Mouse (Mus musculus): ENCODE data around the gene Srpr. TPM values are rescaled to one million over a fixed set of nuclear protein-coding genes. Genes with fewer than 3 reads are reported as not detected.

The Srpr gene
- polyA plus RNA-seq, 1 experiment from 2014 or later = 65.8 TPM

DNA sequence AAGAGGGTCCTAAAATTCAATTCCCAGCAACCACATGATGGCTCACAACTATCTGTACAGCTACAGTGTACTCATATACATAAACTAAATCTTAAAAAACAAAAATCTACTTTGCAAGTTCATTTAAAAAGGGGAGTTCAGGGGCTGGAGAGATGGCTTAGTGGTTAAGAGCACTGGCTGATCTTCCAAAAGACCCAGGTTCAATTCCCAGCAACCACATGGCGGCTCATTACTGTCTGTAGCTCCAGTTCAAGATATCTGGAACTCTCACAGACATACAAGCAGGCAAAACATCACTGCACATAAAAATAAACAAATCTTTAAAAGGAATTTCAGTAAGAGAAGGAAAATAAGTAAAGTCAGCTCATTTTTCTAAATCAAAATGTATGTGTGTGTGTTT, 38.4 kb downstream of the Srpr start:
- Histone ChIP-seq H3K27me3 (replicated peaks) (no peaks in the 10 kb centered on the region), H3K4me2 (no peak overlapping the region), H3K9ac (no peak overlapping the region), H3K9me3 (no peaks in the 10 kb centered on the region), H3K4me1 (no peaks in the 10 kb centered on the region), H3K4me3 (no peak overlapping the region), H3K27ac (no peak overlapping the region), H3K36me3 (replicated peaks) (0 out of 2 replicates have a peak, but pooled peaks cover 8% of the 10 kb centered on the region)
- no peak for ATAC-seq (replicated peaks)
- 91% methylated on average over 1 of the region's 1 CpGs for WGBS

DNA sequence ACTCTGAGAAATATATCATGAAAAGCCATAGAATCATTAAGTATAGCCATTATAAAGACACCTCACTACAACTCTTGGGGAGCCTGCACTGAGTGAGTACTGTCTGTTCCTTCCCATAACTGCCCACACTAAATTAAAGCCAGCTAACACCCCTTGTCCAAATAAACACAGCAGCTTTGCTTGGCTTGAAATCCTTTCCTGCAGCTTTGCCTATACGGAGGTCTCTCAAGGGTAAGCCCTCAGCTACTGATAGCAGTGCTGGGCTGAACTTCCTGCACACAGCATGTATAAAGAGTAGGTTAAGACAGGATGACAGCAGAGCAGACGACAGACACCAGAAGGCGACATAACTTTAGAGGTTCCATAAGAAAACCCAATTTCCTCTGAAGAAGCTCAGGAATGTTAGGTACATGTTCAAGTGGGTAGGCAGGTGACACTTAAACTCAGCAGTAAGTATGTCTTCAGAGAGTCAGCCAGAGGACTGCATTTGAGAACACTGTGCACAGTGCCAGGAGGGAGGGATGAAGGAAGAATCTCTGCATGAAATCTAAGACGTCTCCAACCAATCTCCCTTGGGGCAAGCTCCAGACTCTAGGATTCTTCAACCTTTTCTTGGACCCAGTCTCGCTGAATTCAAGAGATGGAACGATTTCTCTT, 39.1 kb downstream of the Srpr start:
- WGBS = 81% methylated on average over 6 of the region's 6 CpGs
- H3K4me2 ChIP-seq = no peak overlapping the region
- H3K9ac ChIP-seq = no peak overlapping the region
- ATAC-seq (replicated peaks) = no peak
- H3K4me1 ChIP-seq = no peaks in the 10 kb centered on the region
- no peaks in the 10 kb centered on the region for H3K9me3 ChIP-seq
- no peaks in the 10 kb centered on the region for H3K27me3 ChIP-seq (replicated peaks)
- 0 out of 2 replicates have a peak, but pooled peaks cover 5% of the 10 kb centered on the region for H3K36me3 ChIP-seq (replicated peaks)
- H3K4me3 ChIP-seq = no peak overlapping the region
- H3K27ac ChIP-seq = no peak overlapping the region

DNA sequence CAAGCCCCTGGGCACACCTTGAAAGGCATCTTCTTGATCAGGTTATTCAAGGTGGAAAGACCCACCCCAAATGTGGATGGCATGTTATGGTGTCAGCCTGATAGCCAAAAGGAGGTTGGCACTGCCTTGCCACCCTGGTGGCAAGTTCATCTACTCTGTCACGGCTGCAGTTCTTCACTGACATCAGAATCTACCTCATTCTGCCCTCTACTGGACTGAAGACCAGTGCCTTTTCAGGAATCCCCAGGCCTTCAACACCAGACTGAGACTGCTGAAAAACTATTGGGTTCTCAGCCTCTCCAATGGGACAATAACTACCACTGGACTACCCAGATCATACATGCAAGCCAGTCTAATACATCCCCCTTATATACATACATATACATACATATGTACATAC, 39.8 kb downstream of the Srpr start:
- no peak for ATAC-seq (replicated peaks)

DNA sequence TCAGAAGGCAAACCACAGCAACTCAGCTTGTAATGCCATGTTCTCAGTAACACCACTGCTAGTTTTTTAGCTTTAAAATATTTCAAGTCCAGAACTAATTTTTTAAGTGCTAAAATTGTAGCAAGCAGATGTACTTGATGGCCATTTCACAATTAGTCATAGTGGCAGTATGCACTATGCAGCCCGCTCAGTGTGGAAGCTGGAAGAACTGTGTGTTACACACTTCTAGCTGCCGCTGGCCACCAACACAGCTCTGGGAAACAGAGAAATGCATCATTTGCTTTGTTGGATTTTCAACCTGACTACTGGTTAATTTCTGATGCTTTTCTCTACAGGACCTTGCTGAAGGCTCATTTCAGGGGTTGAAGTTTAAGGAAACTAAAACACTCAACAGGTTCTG, 47.4 kb downstream of the Srpr start:
- WGBS = 96% methylated on average over 2 of the region's 2 CpGs
- Histone ChIP-seq H3K36me3 (replicated peaks) (no peaks in the 10 kb centered on the region), H3K9ac (no peak overlapping the region), H3K27ac (no peak overlapping the region), H3K9me3 (no peaks in the 10 kb centered on the region), H3K4me1 (no peaks in the 10 kb centered on the region), H3K4me2 (no peak overlapping the region), H3K27me3 (replicated peaks) (no peaks in the 10 kb centered on the region), H3K4me3 (no peak overlapping the region)
- ATAC-seq (replicated peaks) = no peak

More for the DNA sequence above, 39.8 kb downstream of the Srpr start:
- H3K4me1 ChIP-seq = no peaks in the 10 kb centered on the region
- no peaks in the 10 kb centered on the region for H3K27me3 ChIP-seq (replicated peaks)
- 67% methylated on average over 1 of the region's 1 CpGs for WGBS
- no peak overlapping the region for H3K4me3 ChIP-seq
- no peaks in the 10 kb centered on the region for H3K36me3 ChIP-seq (replicated peaks)
- H3K27ac ChIP-seq = no peak overlapping the region
- H3K4me2 ChIP-seq = no peak overlapping the region
- H3K9ac ChIP-seq = no peak overlapping the region
- H3K9me3 ChIP-seq = no peaks in the 10 kb centered on the region

GRCm38 (mm10) chr9:35249476-35249875, 49.5 kb downstream of the Srpr start:
- Histone ChIP-seq H3K27ac (no peak overlapping the region), H3K36me3 (replicated peaks) (no peaks in the 10 kb centered on the region), H3K9ac (no peak overlapping the region), H3K4me2 (no peak overlapping the region), H3K4me1 (no peaks in the 10 kb centered on the region), H3K9me3 (no peaks in the 10 kb centered on the region), H3K27me3 (replicated peaks) (no peaks in the 10 kb centered on the region), H3K4me3 (no peak overlapping the region)
- no peak for ATAC-seq (replicated peaks)

GRCm38 (mm10) chr9:35257365-35257764, 57.4 kb downstream of the Srpr start:
- ATAC-seq (replicated peaks) = no peak

DNA sequence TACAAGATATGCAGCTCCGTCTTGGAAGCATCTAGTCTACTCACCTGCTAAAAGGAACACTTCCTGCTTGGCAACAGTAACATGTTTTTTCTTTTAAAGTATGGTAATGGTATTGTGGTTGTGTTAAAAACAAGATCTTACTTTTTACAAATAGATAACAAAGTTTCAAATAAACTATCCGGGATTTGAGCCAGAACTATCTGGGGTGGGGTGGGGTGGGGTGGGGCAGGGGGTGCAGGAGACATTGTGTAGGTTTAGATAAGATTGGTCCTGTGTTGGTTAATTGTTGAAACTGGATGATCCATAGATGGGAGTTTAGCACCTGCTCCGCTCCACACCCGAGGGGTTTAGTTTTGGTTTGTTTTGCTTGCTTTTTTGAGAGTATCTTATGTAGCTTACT, 62.4 kb downstream of the Srpr start:
- ATAC-seq (replicated peaks) = no peak
- Histone ChIP-seq H3K9ac (no peak overlapping the region), H3K27ac (no peak overlapping the region), H3K4me2 (no peak overlapping the region), H3K4me1 (peaks cover 10% of the 10 kb centered on the region), H3K9me3 (no peaks in the 10 kb centered on the region), H3K4me3 (no peak overlapping the region), H3K27me3 (replicated peaks) (no peaks in the 10 kb centered on the region), H3K36me3 (replicated peaks) (no peaks in the 10 kb centered on the region)
- 94% methylated on average over 4 of the region's 4 CpGs for WGBS

More at GRCm38 (mm10) chr9:35257365-35257764, 57.4 kb downstream of the Srpr start:
- Histone ChIP-seq H3K4me1 (no peaks in the 10 kb centered on the region), H3K9me3 (no peaks in the 10 kb centered on the region), H3K27me3 (replicated peaks) (no peaks in the 10 kb centered on the region), H3K9ac (no peak overlapping the region), H3K4me3 (no peak overlapping the region), H3K4me2 (no peak overlapping the region), H3K27ac (no peak overlapping the region), H3K36me3 (replicated peaks) (no peaks in the 10 kb centered on the region)
- WGBS = 96% methylated on average over 7 of the region's 7 CpGs

- no peak for ATAC-seq (replicated peaks)
- WGBS = 98% methylated on average over 2 of the region's 2 CpGs
- no peaks in the 10 kb centered on the region for H3K36me3 ChIP-seq (replicated peaks)
- no peak overlapping the region for H3K4me2 ChIP-seq
- no peak overlapping the region for H3K4me3 ChIP-seq
- H3K27me3 ChIP-seq (replicated peaks) = no peaks in the 10 kb centered on the region
- no peak overlapping the region for H3K27ac ChIP-seq
- H3K9me3 ChIP-seq = no peaks in the 10 kb centered on the region
- no peak overlapping the region for H3K9ac ChIP-seq
- H3K4me1 ChIP-seq = peaks cover 13% of the 10 kb centered on the region
Measured at GRCm38 (mm10) chr9:35263431-35263830, 63.5 kb downstream of the Srpr start.

- WGBS = 90% methylated on average over 3 of the region's 3 CpGs
- no peaks in the 10 kb centered on the region for H3K36me3 ChIP-seq (replicated peaks)
Measured at GRCm38 (mm10) chr9:35264509-35264908, 64.5 kb downstream of the Srpr start.

DNA sequence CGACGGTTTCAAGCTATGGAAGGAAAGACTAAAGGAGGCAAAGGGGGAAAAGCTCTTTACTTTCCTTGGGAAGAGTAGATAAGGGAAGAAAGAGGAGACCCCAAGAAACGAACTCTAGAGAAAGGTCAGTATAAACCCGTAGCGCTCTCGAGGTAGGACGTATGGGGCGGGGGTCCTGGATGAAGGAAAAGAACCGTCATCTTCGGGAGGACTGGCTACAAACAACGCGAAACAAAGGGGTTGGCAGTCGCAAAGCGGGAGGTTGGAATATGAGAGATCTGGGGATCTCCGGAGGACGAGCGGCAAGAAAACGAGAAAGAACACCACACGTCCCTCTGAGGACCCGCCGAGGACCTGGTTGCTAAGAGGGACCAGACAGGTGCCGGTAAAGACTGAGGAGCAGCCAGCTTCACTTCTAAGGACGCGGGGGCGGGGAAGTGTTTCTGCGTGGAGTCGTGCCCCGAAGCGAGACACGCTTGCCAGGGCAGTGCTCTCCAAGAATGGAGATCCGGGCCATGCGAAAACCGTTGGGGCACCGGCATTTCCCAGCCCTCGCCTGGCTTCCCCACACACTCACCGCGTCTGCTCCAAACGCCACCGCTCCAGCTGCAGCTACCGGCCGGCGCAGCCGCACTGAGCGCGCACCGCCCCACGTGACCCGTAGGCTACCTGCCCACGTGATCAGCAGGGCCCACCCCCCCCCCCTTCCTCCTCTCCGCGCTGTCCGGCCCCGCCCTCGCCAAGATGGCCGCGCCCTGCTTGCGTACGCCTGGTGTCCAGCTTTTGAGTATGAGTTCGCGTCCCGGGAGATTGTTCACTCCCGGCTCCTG, 67.4 kb downstream of the Srpr start, which contains the start of the genes Fam118b and Rpusd4:
TSS of gene Fam118b (minus strand) at position 660 of the 830 bp plus-strand sequence.
TSS of gene Rpusd4 (plus strand) at position 720 of the 830 bp plus-strand sequence.
- Histone ChIP-seq H3K27ac (peak within 1 kb of the TSS; percentile 93), H3K27me3 (replicated peaks) (no peaks in the 10 kb centered on the region), H3K4me1 (peaks cover 17% of the 10 kb centered on the region), H3K9me3 (no peaks in the 10 kb centered on the region), H3K9ac (peak within 1 kb of the TSS; percentile 80), H3K4me2 (peak within 1 kb of the TSS; percentile 80), H3K4me3 (peak within 1 kb of the TSS; percentile 90), H3K36me3 (replicated peaks) (peaks cover under 1% of the 10 kb centered on the region; the same call in 1 of the 2 replicates)
- peak; percentile 95 for ATAC-seq (replicated peaks)
- under 1% methylated on average over 62 of the region's 62 CpGs for WGBS

More at GRCm38 (mm10) chr9:35264509-35264908, 64.5 kb downstream of the Srpr start:
- Histone ChIP-seq H3K4me2 (no peak overlapping the region), H3K4me1 (peaks cover 17% of the 10 kb centered on the region), H3K27ac (no peak overlapping the region), H3K9ac (no peak overlapping the region), H3K4me3 (no peak overlapping the region), H3K9me3 (no peaks in the 10 kb centered on the region), H3K27me3 (replicated peaks) (no peaks in the 10 kb centered on the region)
- no peak for ATAC-seq (replicated peaks)

DNA sequence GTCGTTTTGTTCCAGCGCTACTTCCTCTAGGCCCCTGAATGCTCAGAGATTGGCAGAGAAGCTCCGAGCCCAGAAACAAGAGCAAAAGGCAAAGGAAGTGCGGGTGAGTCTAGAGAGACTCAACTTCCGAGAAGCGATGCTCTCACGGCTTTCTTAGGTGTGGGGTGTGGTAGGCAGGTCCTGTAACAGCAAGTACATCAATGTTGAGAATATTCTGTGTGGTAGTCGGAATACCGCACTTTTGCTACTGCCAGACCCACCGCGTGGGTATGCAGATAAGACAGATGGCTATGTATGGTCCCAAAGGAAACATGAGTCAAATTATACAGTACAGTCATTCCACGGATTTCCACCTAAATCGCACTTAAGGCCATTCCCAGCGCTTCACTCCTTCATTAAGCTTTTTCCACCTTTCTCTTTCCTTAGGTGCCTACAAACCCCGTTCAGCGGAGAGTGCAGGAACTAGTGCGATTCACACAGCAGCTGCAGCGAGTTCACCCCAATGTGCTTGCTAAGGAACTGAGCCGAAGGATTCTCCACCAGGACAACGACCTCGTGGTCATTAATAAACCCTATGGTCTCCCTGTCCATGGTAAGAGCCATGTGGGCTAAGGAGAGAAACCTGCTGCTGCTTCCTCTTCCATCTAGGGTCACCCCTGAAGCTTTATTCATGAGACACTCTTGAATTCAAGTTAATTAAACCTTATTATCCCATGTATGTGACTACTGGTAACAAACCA, 68.2 kb downstream of the Srpr start:
- peak; percentile 63 for ATAC-seq (replicated peaks)
- H3K9me3 ChIP-seq = no peaks in the 10 kb centered on the region
- H3K4me1 ChIP-seq = peaks cover 17% of the 10 kb centered on the region
- H3K27me3 ChIP-seq (replicated peaks) = no peaks in the 10 kb centered on the region
- peaks cover 5% of the 10 kb centered on the region; the same call in 1 of the 2 replicates for H3K36me3 ChIP-seq (replicated peaks)
- H3K27ac ChIP-seq = peak overlapping the region; percentile 76
- 2% methylated on average over 21 of the region's 21 CpGs for WGBS
- peak overlapping the region; percentile 80 for H3K4me2 ChIP-seq
- H3K4me3 ChIP-seq = peak overlapping the region; percentile 90
- H3K9ac ChIP-seq = peak overlapping the region; percentile 65

GRCm38 (mm10) chr9:35277855-35278365, 77.9 kb downstream of the Srpr start:
- H3K27me3 ChIP-seq (replicated peaks) = no peaks in the 10 kb centered on the region
- 83% methylated on average over 3 of the region's 3 CpGs for WGBS
- no peak overlapping the region for H3K9ac ChIP-seq
- peaks cover 30% of the 10 kb centered on the region for H3K36me3 ChIP-seq (replicated peaks)
- H3K4me1 ChIP-seq = no peaks in the 10 kb centered on the region
- no peak overlapping the region for H3K27ac ChIP-seq
- ATAC-seq (replicated peaks) = no peak
- no peak overlapping the region for H3K4me2 ChIP-seq
- no peak overlapping the region for H3K4me3 ChIP-seq
- no peaks in the 10 kb centered on the region for H3K9me3 ChIP-seq
